Mouse (Mus musculus) adrenal gland, postnatal 36 days (tissue): Measurements from ENCODE around the gene Mphosph9. TPM values are rescaled to one million over a fixed set of nuclear protein-coding genes. Genes with fewer than 3 reads are reported as not detected.
"Not testable (repeated sequence)": the region's sequence is repeated elsewhere in the genome, so short reads cannot be mapped to it uniquely, and the experiment has no call there.

Experiments
- DNase-seq, 2 experiments: peaks; one replicate each; pipeline ENCODE4 v3.0.0; 2021; ENCODE audit warnings: mixed read lengths in 1 of 2
- total RNA-seq, 2 experiments: library from RNA; stranded (reverse); gene quantifications; 2 replicates each; pipeline ENCODE4 v1.2.3; 2021

Mphosph9 gene
- total RNA-seq, 2 experiments from 2014 or later, result 6.8 to 10.4 TPM

GRCm38 (mm10) chr5:124236180-124236579 lies 91.6 kb downstream of the Mphosph9 start:
- DNase-seq, result no peak

DNA sequence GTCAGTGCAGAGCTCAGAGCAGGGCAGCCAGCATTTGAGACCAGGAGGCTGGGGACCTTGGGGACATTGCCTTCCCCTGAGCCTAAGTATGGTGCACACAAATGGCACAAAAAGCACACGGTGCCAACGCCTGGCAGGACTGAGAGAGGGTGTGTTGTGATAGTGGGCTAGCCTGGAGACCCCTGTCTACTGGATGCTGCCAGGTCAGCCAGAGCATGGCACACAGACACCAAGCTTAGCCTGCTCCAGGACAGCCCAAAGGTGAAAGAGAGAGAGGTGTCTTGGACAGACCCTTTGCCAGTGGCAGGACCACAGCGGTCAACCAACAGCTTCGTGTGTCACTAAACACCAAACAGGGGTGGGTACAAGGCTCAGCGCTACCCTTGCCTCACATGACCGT lies 93.0 kb downstream of the Mphosph9 start:
- no peak for DNase-seq

- no peak for DNase-seq
Observed at GRCm38 (mm10) chr5:124233874-124234661, 93.7 kb downstream of the Mphosph9 start.

DNA sequence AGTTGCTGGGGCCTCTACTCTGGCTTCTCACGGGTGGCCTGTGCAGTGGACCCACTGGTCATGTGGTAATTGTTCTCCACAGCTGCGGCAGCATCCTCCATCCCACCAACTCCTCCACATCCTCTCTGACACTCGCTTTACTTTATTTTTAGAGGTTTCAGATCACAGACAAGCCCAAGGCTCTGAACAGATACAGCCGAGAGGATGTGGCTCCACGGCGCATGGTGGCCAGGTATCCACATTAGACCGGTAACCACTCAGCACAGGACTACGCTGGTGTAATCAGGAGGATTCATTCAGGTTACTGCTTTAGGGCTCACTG lies 94.7 kb downstream of the Mphosph9 start:
- no peak for DNase-seq

- DNase-seq, result no peak
Observed at GRCm38 (mm10) chr5:124232360-124233143, 95.2 kb downstream of the Mphosph9 start.

GRCm38 (mm10) chr5:124230461-124230860 lies 97.3 kb downstream of the Mphosph9 start:
- DNase-seq, result no peak

GRCm38 (mm10) chr5:124227193-124227592 lies 100.6 kb downstream of the Mphosph9 start:
- no peak for DNase-seq

- DNase-seq, result peak; percentile 63 to 68
Observed at GRCm38 (mm10) chr5:124226494-124226893, 101.3 kb downstream of the Mphosph9 start.

DNA sequence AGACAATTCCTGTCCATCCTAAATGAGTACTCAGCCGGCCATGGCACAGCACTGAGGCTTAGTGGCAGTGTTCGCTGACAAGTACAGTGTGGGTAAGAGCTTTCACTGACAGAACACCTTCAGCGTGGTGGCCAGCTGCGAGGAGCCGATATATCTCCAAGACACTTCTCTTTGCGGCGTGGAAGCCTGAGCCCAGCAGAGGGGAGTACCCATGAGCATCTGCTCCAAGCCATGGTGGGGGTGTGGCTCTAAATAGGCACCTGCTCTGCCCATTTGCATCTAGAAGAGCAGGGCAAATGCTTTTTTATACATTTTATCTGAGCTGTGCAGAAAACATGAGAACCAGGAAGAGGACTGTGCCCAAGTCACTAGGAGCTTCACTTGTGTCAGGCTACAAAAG lies 101.9 kb downstream of the Mphosph9 start:
- no peak for DNase-seq

- no peak for DNase-seq
Observed at GRCm38 (mm10) chr5:124224321-124225092, 103.3 kb downstream of the Mphosph9 start.

GRCm38 (mm10) chr5:124223574-124223973 lies 104.2 kb downstream of the Mphosph9 start:
- no peak for DNase-seq

- DNase-seq, result peak in 1 of 2 experiments; percentile 52
Observed at GRCm38 (mm10) chr5:124222696-124223095, 105.1 kb downstream of the Mphosph9 start.

- no peak for DNase-seq
Observed at GRCm38 (mm10) chr5:124221736-124222040, 106.1 kb downstream of the Mphosph9 start.

- DNase-seq, result peak; percentile 83 to 86
Observed at GRCm38 (mm10) chr5:124221037-124221735, 106.6 kb downstream of the Mphosph9 start.

DNA sequence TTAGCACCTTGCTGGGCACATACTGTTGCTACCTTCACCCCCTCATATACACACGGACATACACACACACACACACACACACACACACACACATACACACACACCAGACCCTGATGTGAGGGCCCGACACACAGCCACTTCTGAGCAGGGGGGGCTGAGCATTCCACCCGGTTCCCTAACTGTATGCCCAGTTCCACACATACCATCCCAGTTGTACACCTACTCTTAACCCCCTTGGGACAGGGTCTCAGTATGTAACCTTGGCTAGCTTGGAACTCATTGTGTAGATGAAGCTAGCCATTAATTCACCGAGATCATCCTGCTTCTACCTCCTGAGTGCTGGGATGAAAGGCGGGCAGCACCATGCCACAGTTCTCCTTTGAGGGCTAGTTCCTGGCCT lies 107.2 kb downstream of the Mphosph9 start:
- DNase-seq, result no peak

- no peak for DNase-seq
Observed at GRCm38 (mm10) chr5:124219431-124219830, 108.3 kb downstream of the Mphosph9 start.

- no peak for DNase-seq
Observed at GRCm38 (mm10) chr5:124218986-124219385, 108.8 kb downstream of the Mphosph9 start.

GRCm38 (mm10) chr5:124217566-124218249 lies 110.1 kb downstream of the Mphosph9 start:
- no peak for DNase-seq

GRCm38 (mm10) chr5:124217092-124217491 lies 110.7 kb downstream of the Mphosph9 start:
- not testable (repeated sequence) for DNase-seq

DNA sequence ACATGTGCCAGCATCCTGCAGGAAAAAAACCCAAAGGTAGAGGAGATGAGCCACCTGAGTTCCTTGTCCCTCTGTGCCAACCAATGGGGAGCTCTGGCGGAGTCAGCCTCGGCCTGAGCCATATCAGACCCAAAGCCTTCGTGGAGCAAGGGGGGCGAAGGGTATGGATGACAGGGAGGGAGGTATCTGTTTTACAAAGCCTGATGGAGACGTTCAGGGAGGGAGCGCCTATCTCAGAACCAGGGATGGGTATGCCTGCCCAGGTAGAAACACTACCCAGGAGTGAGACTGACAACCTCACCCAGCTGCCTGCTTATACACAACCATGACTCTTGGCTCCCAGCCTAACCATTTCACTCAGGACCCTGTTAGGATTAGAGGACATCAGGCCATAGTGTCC lies 111.4 kb downstream of the Mphosph9 start:
- DNase-seq, result no peak

GRCm38 (mm10) chr5:124215647-124216046 lies 112.1 kb downstream of the Mphosph9 start:
- DNase-seq, result no peak
